Mouse (Mus musculus): ENCODE results near the gene Sacm1l.

The Sacm1l gene

DNA sequence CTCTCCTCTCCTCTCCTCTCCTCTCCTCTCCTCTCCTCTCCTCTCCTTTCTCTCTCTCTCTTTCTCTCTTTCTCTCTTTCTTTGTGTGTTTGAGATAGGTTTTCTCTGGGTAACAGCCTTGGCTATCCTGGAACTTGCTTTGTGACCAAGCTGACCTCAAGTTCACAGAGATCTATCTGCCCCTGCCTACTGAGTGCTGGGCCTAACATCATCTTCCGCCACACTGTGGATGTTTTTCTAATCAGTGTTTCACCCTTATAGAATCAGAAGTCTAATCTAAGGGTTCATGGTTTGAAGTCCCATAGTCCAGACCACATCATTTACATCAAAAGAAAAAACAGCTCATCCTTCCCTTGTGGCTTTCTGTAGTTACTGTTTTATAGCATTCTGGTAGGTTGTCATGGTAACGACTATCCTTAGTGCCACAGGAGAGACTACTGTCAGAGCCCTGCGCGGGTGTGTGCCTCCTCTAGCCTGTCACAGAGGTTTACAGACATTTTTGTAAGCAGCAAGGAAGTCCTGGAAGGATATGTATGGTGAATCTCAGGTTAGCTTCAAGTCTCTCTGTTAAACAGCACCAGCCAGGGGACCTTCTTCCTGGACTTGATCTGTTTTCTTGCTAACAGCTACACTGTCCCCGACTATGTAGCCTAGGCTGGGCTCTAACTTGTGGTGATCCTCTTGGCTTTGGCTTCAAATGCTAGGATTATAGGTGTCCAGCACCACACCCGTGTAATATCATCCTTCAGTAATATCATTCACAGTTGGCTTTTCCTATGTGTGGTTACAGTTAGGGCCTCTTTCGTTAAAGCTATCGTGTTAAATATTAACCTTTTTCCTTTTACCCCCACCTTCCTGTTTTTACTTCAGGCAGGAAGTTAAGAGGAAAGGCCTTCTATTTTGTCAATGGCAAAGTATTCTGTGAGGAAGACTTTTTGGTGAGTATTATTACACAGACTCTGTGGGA is 19.6 kb upstream of the Sacm1l start:
- no peak for DNase-seq (ENCODE audit: low spot score)

- DNase-seq (ENCODE audit: low spot score): no peak
These were observed 18.6 kb upstream of the Sacm1l start for GRCm38 (mm10) chr9:123510926-123511325.

DNA sequence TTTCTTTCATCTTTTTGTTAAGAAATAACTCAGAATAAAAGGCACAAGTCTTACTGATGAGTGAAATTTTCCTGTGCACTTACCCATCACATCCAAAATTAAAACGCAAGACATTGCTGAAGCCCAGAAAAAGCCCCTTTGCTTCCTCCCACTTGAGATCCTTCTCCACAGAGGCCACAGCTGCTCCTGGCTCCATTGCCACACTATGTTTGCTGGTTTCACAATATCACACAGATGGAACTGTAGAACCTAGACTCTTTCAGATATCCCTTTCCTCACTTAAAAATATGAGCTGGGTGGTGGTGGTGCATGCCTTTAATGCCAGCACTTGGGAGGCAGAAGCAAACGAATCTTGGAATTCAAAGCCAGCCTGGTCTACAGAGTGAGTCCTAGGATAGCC is 17.1 kb upstream of the Sacm1l start:
- DNase-seq (ENCODE audit: low spot score): no peak

- no peak for DNase-seq (ENCODE audit: low spot score)
These were observed 14.5 kb upstream of the Sacm1l start for GRCm38 (mm10) chr9:123515087-123515486.

DNA sequence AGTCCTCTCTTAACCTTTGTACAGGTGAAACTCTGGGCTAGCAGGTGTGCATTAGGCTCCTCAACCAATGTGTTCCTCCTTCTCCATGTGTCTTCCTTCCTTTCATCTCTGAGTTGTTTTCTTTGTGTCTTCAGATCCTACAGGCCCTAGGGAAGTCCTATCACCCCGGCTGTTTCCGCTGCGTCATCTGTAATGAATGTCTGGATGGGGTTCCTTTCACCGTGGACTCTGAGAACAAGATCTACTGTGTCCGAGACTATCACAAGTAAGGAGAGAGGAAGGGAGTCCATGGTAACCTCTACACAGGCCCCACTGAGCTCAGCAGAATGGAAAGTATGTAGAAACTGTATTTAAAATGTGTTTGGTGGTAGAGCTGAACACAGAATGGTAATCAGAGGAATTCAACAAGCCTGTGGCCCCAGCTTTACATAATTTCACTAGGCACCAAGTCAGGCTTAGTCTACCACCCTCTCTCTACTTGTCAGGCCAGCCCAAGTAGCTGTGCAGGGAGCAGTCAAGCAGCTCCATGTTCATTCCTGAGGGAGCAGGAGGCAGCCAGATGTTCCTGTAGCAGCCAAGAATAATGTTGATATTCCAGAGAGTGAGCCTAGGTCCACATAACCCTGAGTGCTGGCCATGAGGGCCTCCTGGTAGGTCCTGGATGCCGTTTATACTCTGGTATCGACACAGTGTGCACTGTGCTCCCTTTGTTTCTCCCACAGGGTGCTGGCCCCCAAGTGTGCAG is 12.7 kb upstream of the Sacm1l start:
- DNase-seq (ENCODE audit: low spot score): no peak

GRCm38 (mm10) chr9:123518969-123519894 is 10.3 kb upstream of the Sacm1l start:
- no peak for DNase-seq (ENCODE audit: low spot score)

DNA sequence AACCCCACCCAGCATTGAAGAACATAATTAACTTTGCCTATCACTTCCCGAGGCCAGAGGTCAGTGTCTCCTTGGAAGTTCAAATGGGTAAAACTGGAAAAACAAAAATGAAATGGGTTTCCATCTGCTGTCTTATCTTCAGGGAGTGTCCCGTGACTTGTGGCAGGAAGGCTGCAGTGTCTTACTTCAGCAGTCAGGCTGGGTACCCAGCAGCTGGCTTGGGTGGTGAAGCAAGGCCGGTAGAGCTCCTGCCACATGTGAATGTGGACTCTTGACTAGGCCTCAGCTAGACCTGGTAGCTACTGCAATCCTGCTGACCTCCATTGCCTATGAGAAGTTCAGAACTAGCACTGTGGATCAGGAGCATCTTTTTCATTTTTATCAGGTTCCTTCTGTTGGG is 8.8 kb upstream of the Sacm1l start:
- no peak for DNase-seq (ENCODE audit: low spot score)

- DNase-seq (ENCODE audit: low spot score): peak; percentile 58
These were observed 5.9 kb upstream of the Sacm1l start for GRCm38 (mm10) chr9:123523676-123524075.

DNA sequence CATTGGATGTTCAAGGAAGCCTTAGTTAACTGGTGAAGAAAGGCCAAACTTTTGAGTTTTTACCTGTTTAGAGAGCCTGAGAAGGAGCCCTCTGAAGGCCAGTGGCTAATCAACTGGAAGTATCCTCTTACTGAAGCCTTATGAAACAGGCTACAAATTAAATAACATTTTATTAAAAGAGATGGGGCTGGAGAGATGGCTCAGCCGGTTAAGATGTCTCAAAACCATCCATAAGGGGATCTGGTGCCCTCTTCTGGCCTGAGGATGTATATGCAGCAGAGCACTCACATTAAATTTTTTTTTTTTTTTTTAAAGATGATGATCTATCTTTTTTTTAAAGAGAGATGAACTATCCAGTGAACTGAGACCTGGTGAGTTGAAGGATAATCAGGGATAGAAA is 4.5 kb upstream of the Sacm1l start:
- peak; percentile 80 for DNase-seq (ENCODE audit: low spot score)

DNA sequence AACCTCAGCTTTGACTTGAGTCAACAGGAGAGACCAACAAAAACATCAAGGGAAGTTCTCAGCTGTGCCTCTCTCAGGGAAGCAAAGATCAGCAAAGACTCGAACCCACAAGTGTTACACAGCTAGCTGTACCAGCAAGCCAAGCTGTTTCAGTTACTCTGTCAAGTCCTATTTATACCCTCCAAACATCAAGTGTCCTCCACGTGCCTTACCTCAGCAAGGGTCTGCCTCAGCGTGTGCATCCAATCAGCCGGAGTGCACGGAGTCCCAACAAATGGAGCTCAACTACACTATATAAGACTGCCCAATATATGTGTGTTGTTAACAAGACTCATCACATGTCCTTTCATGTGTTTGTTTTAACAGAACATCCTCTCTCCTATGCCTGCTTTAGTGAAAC is 3.1 kb upstream of the Sacm1l start:
- no peak for DNase-seq (ENCODE audit: low spot score)

- DNase-seq (ENCODE audit: low spot score): no peak
These were observed 1.3 kb upstream of the Sacm1l start for GRCm38 (mm10) chr9:123528087-123528925.

GRCm38 (mm10) chr9:123528926-123529295 is 648 bp upstream of the Sacm1l start:
- DNase-seq (ENCODE audit: low spot score): peak; percentile 66

GRCm38 (mm10) chr9:123530158-123530475 is 558 bp downstream of the Sacm1l start:
- DNase-seq (ENCODE audit: low spot score): peak; percentile 41

DNA sequence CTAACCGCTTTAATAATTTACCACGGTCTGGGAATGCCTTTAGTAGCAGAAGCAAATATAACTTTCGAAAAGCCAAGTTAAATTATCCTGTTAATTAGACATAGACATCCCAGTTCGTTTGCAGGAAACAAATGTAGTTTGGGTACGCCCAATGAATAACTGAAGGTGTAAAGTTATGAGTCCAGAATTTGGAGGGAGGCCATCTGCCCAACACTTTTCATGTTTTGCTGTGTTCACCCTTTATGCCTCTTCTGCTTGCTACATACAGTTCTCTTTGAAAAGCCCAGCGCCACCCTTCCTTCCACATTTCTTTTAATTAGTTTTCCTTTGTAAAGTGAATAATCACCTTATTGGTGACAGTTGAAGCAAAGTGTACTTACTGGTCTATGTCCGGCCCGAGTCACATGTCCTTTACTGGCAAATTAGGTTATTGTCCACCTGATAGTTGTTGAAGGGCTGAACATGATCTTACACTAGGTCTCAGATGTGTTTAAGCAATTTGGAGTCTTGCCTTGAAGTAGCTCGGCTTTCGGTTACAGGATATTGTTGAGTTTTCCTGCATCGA is 1.1 kb downstream of the Sacm1l start:
- DNase-seq (ENCODE audit: low spot score): no peak

GRCm38 (mm10) chr9:123531234-123531633 is 1.7 kb downstream of the Sacm1l start:
- DNase-seq (ENCODE audit: low spot score): no peak

DNA sequence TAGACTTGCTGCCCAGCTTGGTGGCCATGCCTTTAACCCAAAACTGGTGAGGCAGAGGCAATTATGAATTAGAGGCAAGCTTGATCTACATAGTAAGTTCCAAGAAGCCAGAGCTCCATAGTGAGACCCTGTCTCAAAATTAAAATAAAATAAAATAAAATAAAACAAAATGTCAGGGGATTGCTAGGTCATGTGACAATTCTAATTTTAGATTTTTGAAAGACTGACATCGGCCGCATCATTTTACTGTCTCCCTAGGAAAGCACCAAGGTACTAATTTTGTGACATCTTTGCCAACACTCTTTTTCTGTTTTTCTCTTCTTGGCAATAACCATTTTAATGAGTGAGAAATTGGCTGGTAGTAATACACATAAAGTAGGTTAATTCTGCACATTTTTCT is 7.1 kb downstream of the Sacm1l start:
- no peak for DNase-seq (ENCODE audit: low spot score)

DNA sequence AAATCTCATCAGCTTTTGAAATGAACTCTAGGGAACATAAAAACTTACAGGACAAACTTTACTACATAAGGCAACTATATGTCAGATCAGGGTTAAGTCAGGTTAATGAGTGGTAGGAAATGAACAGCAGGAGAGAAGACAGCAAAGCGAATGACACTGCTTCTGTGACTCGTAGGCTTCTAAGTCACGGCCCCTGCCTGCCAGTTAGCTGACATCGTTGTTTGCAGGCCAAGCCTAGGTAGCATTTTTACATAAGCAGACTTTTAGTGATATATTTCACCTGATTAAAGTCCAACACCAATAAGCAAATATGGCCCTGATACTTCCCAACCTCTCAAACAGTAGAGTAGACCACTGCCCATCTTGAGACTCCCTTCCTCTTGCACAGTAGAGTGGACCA is 8.6 kb downstream of the Sacm1l start:
- DNase-seq (ENCODE audit: low spot score): no peak

- DNase-seq (ENCODE audit: low spot score): no peak
These were observed 9.5 kb downstream of the Sacm1l start for GRCm38 (mm10) chr9:123539093-123539492.

DNA sequence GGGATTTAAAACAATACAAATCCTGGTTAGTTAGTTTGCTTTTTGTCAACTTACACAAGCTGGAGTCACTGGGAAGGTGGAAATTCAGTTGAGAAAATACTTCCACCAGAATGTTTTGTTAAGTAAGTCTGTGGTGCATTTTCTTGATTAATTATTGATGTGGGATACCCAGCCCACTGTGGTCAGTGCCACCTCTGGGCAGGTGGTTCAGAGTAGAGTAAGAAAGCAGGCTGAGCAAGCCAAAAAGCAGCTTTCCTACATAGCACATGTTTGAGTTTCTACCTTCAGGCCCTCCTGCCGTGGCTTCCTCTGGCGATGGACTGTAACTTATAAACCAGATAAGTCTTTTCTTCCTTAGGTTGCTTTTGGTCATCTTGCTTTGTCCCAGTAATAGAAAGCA is 10.3 kb downstream of the Sacm1l start:
- no peak for DNase-seq (ENCODE audit: low spot score)

DNA sequence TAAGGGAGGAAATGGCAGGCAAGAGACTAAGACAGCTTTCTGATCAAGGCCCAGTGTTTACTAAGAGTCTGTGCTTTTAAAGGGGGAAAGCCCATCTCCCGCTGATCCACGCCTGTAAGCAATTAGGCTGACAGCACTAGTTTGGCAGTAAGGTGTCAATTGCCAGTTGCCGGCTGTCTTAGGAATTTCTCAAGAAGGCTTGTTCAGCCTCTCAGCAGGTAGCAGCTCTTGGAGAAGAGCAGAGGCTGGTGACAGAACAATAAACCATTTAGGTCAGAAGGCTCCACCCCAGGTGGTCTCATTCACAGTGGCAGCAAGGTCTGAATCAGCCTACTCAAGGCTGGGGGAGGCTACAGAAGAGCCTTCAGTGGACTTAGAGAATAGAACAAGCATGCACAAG is 25.0 kb downstream of the Sacm1l start:
- DNase-seq (ENCODE audit: low spot score): no peak

Data from c-Kit-positive CD71-positive TER-119-positive erythroid progenitor cells, embryonic 14.5 days (primary cell).